Mouse (Mus musculus): ENCODE data around the gene Apod.
A peak's percentile ranks its signal among the peaks of the same experiment; 100 is the strongest.
"Not testable (repeated sequence)": the region's sequence is repeated elsewhere in the genome, so short reads cannot be mapped to it uniquely, and the experiment has no call there.

The Apod gene

GRCm38 (mm10) chr16:31321501-31321900 is 6.9 kb upstream of the Apod start:
- DNase-seq (ENCODE audit: inconsistent ontology term): no peak

GRCm38 (mm10) chr16:31320954-31321353 is 6.3 kb upstream of the Apod start:
- DNase-seq (ENCODE audit: inconsistent ontology term): no peak

GRCm38 (mm10) chr16:31319723-31320122 is 5.1 kb upstream of the Apod start:
- not testable (repeated sequence) for DNase-seq (ENCODE audit: inconsistent ontology term)

GRCm38 (mm10) chr16:31319316-31319715 is 4.7 kb upstream of the Apod start:
- no peak for DNase-seq (ENCODE audit: inconsistent ontology term)

- no peak for DNase-seq (ENCODE audit: inconsistent ontology term)
Observed at GRCm38 (mm10) chr16:31318418-31318817, 3.8 kb upstream of the Apod start.

- peak; percentile 52 for DNase-seq (ENCODE audit: inconsistent ontology term)
Observed at GRCm38 (mm10) chr16:31316246-31317143, 1.9 kb upstream of the Apod start.

GRCm38 (mm10) chr16:31315294-31315693 is 686 bp upstream of the Apod start:
- no peak for DNase-seq (ENCODE audit: inconsistent ontology term)

GRCm38 (mm10) chr16:31313611-31314010 is 997 bp downstream of the Apod start:
- no peak for DNase-seq (ENCODE audit: inconsistent ontology term)

GRCm38 (mm10) chr16:31312296-31312695 is 2.3 kb downstream of the Apod start:
- no peak for DNase-seq (ENCODE audit: inconsistent ontology term)

GRCm38 (mm10) chr16:31305199-31305919 is 9.2 kb downstream of the Apod start:
- DNase-seq (ENCODE audit: inconsistent ontology term): no peak

GRCm38 (mm10) chr16:31303276-31303675 is 11.3 kb downstream of the Apod start:
- DNase-seq (ENCODE audit: inconsistent ontology term): peak; percentile 34

GRCm38 (mm10) chr16:31300883-31301532 is 13.6 kb downstream of the Apod start:
- no peak for DNase-seq (ENCODE audit: inconsistent ontology term)

GRCm38 (mm10) chr16:31300467-31300866 is 14.1 kb downstream of the Apod start:
- DNase-seq (ENCODE audit: inconsistent ontology term): peak; percentile 32

GRCm38 (mm10) chr16:31299960-31300353 is 14.7 kb downstream of the Apod start:
- DNase-seq (ENCODE audit: inconsistent ontology term): no peak

- DNase-seq (ENCODE audit: inconsistent ontology term): no peak
Observed at GRCm38 (mm10) chr16:31299164-31299959, 15.2 kb downstream of the Apod start.

GRCm38 (mm10) chr16:31297113-31297512 is 17.5 kb downstream of the Apod start:
- DNase-seq (ENCODE audit: inconsistent ontology term): no peak

- DNase-seq (ENCODE audit: inconsistent ontology term): no peak
Observed at GRCm38 (mm10) chr16:31293761-31294160, 20.8 kb downstream of the Apod start.

GRCm38 (mm10) chr16:31290751-31291365 is 23.8 kb downstream of the Apod start:
- DNase-seq (ENCODE audit: inconsistent ontology term): peak; percentile 89

- DNase-seq (ENCODE audit: inconsistent ontology term): peak; percentile 36
Observed at GRCm38 (mm10) chr16:31290281-31290680, 24.3 kb downstream of the Apod start.

- no peak for DNase-seq (ENCODE audit: inconsistent ontology term)
Observed at GRCm38 (mm10) chr16:31287712-31288111, 26.9 kb downstream of the Apod start.
